Mouse (Mus musculus) right cerebral cortex, postnatal 10 days (tissue): ENCODE data around the gene Atg7.

Experiments
- DNase-seq, 2 experiments: peaks; one replicate each; pipeline ENCODE4 v3.0.0; 2021; ENCODE audit warnings: low spot score in 2 of 2

Gene Atg7

GRCm38 (mm10) chr6:114814882-114815650 is 172.2 kb downstream of the Atg7 start:
- DNase-seq = no peak

GRCm38 (mm10) chr6:114817948-114818347 is 175.1 kb downstream of the Atg7 start:
- DNase-seq = peak in 1 of 2 experiments; percentile 52

DNA sequence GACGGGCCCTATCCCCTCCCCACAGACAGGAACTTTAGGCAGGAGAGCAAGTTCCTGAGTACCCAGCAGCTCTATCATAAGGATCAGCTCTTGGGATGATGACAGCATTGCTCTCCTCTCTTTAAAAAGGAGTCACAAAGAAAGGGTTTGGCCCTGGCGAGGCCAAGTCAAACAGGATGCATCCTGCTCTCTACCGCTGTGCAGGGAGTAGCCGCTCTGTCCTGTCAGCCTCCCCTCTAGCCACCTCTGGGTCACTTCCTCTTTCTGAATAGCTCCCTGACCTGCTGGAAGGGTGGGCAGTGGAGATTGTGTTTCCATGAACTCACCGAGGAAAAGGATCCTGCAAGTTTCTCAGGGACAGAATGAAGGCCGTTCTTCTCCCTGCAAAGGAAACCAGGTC is 175.6 kb downstream of the Atg7 start:
- DNase-seq = no peak

- no peak for DNase-seq
Measured at GRCm38 (mm10) chr6:114819971-114820481, 177.1 kb downstream of the Atg7 start.

DNA sequence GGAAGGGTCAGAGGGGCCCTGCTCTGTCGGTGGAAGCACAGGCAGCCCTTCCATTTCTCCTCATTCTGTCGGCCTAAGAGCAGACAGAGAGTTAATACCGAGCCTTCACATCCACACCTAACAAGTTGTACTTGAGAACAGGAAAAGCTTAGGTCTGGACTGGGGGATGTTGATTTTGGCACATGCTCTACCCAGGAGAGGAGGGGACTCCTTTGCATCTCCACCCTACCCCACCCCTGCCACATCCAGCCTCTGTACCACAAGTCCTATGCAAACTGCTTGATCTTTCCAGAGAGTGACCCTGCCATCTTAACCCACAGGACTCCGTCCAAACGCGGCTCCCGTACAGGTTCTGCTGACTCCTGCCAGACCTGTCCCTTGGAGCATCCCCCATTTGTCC is 178.7 kb downstream of the Atg7 start:
- DNase-seq = no peak

DNA sequence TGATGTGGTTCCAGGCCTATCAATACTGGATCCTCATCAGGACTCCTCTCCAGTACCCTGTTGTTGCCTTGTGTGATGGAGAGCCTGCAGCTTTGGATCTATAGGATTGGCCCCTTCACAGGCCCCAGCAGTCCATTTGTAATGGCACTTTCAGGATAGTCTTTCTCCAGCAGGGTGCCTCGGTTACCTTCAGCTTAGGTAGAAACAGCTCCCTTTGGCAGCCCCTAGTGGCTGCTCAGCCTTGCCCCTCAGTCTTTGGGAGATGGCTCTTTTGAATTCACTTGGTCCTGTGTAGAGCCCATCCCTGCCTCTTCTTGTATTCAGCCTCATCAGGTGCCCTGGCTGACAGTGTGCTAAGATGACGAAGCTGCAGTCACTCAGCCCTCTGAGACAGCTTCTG is 184.0 kb downstream of the Atg7 start:
- DNase-seq = no peak

DNA sequence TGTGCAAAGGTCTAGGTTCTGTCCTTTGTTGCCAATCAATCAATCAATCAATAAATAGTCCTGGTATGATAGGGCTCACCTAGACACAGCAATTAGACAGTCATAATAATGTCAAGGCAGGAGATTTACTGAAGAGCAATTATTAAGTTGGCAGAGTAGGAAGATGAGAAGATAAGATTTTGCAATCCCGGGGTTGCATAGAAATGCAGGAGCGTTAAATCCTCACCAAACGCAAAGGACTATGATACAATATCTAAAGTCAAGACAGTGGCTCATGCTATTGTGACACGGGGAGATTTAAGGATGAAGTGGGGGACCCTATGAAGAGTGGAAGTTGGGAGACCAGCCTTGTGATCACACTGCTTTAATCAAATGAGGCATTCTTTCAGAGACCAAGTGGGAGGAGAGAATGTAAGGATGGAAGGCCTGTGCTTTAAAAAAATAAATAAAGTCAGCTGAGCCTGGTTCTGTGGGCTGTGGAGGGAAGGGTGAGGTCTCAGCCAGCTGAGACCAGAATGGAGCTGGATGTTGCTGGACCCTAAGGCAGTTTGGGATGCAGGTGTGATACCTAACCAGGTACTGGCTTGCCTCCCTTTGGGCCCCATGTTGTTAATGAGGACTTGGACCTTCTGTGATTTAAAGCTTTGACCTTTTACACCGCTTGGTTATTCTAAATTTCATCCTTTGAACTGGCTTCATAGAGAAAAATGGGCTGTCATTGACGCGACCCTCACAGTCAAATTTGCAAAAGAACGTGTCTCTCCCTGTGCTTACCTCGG is 187.0 kb downstream of the Atg7 start:
- DNase-seq = no peak

DNA sequence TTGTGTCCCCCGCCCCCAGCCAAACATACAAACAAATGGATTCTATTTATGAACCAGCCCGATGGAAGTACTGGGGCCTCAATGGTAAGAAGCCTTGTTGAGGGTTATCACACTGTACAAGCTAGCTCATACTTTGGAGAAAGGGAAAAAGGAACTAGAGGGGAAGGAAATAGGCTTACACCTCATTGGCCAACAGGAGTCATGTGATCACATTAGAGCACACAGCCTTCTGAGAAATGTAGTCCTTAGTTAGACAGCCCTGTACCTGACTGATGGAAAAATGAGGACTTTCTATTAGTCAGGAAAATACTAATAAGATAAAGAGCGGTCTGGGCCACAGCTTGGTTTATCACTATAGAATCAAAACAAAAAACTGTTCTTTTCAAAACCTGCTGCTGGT is 188.9 kb downstream of the Atg7 start:
- no peak for DNase-seq

DNA sequence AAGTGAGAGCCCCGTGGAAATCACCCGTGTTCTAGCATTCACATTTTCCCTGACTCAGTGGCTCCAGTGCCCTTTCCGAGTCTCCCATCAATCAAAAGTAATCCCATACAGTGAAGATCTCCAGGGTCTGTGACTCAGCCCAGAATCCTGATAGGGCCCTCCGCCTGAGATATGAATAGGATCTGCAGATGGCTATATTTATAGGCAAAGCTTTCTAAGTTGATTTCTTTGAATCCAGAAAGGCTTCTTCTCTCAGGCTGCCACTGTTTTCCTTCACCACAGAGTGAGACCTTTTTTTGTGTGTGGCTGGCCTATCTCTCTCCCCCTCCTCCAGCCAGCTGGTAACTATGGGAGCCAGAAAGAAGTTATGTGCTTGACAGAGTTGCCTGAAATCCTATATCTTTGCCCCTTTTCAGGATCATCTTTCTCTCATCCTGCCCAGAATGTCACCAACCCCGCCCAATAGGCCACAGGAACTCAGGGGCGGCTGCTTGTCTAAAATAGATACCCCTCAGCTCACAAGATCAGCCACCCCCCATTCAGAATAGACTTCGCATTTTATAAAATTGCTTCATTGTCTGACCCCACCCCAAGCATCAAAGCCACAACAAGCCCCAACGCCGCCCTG is 190.3 kb downstream of the Atg7 start:
- DNase-seq = no peak

DNA sequence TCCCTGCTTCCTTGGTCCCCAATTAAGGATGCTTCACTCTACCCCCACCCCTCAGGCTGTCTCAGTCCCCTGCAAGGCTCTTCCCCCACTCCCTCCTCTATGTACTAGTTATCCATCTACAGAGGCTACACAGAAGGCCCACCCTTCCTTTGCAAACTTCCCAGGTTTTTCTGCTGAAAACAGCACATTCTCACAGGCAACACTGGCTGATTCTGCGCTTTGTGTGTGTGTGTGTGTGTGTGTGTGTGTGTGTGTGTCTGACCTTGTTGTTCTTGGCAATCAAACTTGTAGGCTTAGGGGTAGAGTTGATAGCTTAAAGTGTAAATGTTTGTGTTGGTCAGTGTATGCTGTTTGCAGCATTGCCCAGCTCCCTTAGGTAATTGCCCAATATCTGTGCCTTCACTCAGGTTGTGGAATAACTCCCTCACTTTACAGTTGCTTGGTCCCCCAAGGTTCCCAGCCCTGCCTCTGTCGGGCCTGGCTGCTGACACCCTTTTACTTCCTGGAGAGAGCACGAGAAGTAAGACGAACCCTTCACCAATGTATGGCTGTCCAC is 191.0 kb downstream of the Atg7 start:
- DNase-seq = no peak

DNA sequence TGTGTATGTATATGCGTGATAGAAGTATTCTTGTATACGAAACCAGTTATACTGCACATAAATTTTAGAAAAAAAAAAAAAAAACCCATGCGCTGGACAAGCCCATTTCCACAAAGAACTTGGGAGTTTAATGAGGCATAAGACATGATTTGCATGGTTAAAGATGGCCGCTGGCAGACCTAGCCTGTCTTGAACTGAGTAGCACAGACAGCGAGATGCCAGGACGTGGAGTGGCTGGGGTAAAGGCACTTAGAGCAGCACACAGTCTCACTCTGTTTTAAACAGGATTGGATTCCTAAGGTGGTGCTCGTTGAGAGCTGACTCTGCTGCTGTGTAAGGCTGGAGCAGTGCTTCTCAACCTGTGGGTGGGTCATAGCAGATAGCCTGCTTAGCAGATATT is 192.4 kb downstream of the Atg7 start:
- no peak for DNase-seq

GRCm38 (mm10) chr6:114835752-114836151 is 192.9 kb downstream of the Atg7 start:
- no peak for DNase-seq

GRCm38 (mm10) chr6:114836433-114836832 is 193.5 kb downstream of the Atg7 start:
- DNase-seq = no peak

- DNase-seq = no peak
Measured at GRCm38 (mm10) chr6:114838872-114839271, 196.0 kb downstream of the Atg7 start.

DNA sequence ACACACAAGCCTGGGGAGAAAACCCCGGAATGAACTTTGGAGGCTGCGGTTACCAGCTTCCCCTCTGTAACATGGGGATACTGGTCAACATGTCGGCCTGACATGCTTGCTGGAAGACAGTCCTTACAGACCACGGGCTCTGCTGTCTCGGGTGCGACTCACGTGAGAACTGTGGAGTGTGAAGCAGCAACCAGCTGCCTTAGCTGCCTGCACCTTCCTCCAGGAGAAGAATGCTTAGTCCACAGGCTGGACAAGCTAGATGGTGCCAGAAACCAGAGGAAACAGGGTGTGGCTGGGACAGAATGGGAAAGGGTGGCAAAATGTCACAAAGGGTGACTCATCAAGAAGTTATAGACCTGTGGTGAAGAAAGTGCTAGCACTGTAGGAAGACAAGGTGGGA is 197.1 kb downstream of the Atg7 start:
- no peak for DNase-seq

GRCm38 (mm10) chr6:114842131-114842530 is 199.2 kb downstream of the Atg7 start:
- no peak for DNase-seq

DNA sequence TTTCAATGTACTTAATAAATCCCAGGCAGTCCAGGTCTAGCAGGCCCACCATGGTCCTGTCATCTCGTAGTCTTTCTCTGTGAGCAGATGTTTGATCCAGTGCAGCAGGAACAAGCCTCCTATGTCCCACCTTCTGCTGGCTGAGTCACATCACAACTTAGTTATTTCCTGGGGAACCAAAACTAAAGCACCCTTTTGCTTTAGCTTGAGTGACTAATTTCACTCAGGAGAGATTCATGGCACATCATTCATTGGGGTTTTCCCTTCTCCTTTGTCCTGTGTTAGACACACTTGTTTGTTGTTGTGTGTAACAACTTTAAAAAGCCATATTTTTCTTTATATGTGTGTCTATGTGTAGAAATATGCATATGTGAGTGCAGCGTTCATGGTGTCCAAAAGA is 200.0 kb downstream of the Atg7 start:
- DNase-seq = no peak

DNA sequence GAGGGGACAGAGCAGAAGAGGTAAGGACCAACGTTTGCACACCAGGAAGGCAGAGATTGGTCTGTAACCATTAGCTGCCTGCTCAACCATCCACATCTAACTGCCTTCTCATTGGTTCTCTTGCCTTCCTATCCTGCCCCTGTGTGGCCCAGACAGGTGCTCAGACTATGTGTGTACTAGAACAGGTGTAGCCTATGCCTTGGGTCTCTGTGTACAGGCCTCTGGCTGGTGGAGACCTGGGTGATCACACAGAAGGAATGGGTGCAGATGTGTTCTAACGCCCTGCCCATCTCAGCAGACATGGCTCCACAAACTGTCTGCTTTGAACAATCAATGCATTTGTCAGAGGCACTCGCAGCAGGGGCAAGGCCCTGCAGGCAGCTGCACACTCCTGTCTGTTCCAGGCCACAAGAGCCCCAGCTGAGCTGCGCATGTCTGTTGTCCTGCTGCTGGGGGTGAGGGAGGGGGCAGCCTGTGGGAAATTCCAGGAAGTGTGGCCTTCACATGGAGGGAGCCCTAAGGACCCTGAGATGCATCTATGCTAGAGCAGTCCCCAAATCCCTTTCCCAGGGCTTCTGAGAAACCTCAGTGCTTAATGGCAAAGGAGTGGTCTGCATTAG is 203.4 kb downstream of the Atg7 start:
- DNase-seq = no peak

DNA sequence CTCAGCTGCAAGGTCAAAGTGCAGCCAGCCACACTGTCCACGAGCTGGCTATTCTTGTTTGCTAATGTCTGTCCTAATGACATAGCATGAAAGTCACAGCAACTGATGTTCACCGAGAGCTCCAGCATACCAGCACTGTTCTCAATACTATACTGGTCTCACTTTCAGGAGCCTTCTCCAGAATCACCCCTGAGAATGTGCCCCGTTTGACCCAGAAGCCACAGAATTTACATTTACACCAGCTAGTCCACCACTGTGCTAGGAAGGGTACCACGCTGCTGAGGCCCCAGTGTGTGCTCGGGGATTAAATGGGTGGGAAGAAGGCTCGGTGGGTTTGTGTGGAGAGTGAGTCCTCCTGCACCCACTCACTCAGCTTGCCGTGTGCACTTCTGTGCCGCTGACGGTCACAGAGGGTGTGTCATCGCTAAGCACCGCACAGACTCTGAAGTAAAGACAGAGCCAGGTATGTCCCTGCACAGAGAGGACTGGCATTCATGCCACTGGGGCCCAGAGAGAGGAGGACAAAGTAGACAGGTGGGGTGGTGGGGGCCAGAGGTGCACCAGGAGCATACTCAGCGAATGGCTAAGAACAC is 204.8 kb downstream of the Atg7 start:
- DNase-seq = no peak

DNA sequence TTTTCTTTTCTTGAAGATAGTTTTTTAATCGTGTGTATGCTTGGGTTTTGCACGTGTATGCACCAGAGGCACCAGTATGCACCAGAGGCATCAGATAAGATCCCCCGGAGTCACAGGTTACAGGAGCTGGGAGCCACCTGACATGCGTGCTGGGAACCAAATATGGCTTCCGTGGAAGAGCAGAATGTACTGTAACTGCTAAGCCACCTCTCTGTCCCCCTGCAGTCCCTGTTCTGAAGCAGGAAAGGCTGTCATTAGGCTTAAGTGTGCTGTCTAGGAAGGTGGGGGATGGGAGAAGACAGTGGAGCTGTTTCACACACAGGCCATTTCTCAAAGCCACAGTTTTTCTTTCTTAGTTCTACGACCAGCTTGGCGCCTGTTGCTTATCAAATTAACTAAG is 205.9 kb downstream of the Atg7 start:
- DNase-seq = no peak

GRCm38 (mm10) chr6:114849787-114850186 is 206.9 kb downstream of the Atg7 start:
- no peak for DNase-seq
